Comparison of ENCODE assay signal across 18 mouse cellular contexts in genomic region chr14:75530815-75531353, GRCm38 (mm10).
"Had no signal": no experiment of that assay in that cellular context is flagged by ENCODE, and none has a peak within 500 bp of the region (broad histone marks: within the 10 kb centered on the region; RNA-seq: fewer than 3 reads in every experiment).

No protein-coding gene starts in this region.

- H3K36me3 ChIP-seq: lung, embryonic 15.5 days; midbrain, embryonic 12.5 days; neural tube, embryonic 12.5 days; stomach, embryonic 15.5 days had no signal

- H3K9ac ChIP-seq: liver, postnatal 0 days; lung, embryonic 15.5 days; midbrain, embryonic 12.5 days; neural tube, embryonic 12.5 days; stomach, embryonic 15.5 days had no signal

- ATAC-seq: liver, postnatal 0 days; lung, postnatal 0 days; midbrain, embryonic 16.5 days had no signal

- H3K9me3 ChIP-seq: lung, embryonic 15.5 days; midbrain, embryonic 12.5 days; neural tube, embryonic 12.5 days; stomach, embryonic 15.5 days had no signal

- DNase-seq: liver, postnatal 0 days; lung, adult 2 months; lung, postnatal 14 days; lung, postnatal 36 days; midbrain, embryonic 14.5 days; right cerebral cortex, postnatal 14 days; thymus, adult 2 months; thymus, postnatal 25 days; thymus, postnatal 4 days had no signal

- H3K4me3 ChIP-seq: lung, embryonic 15.5 days; megakaryocyte, embryonic 14.5 days; midbrain, embryonic 12.5 days; neural tube, embryonic 12.5 days; stomach, embryonic 15.5 days had no signal

- H3K27me3 ChIP-seq: lung, embryonic 15.5 days; neural tube, embryonic 12.5 days; stomach, embryonic 15.5 days had no signal

- H3K4me1 ChIP-seq: megakaryocyte, embryonic 14.5 days had no signal

- H3K4me2 ChIP-seq: lung, embryonic 15.5 days; midbrain, embryonic 12.5 days; neural tube, embryonic 12.5 days; stomach, embryonic 15.5 days had no signal

- H3K27ac ChIP-seq: lung, embryonic 15.5 days; macrophage; neural tube, embryonic 12.5 days; stomach, embryonic 15.5 days; stomach, postnatal 0 days had no signal
